Mouse (Mus musculus) spleen, postnatal 4 days (tissue): ENCODE results near the gene Defb23.
A peak's percentile ranks its signal among the peaks of the same experiment; 100 is the strongest.
"Not testable (repeated sequence)": the region's sequence is repeated elsewhere in the genome, so short reads cannot be mapped to it uniquely, and the experiment has no call there.

Source experiments
- DNase-seq, 2 experiments: peaks; one replicate each; pipeline ENCODE4 v3.0.0; 2022; ENCODE audit warnings: low spot score in 2 of 2

Gene Defb23

GRCm38 (mm10) chr2:152436983-152437860, 27.2 kb downstream of the Defb23 start:
- DNase-seq = peak; percentile 78 to 94

GRCm38 (mm10) chr2:152436405-152436901, 28.0 kb downstream of the Defb23 start:
- DNase-seq = no peak

GRCm38 (mm10) chr2:152428481-152428880, 35.9 kb downstream of the Defb23 start:
- not testable (repeated sequence) for DNase-seq

GRCm38 (mm10) chr2:152427493-152427892, 36.9 kb downstream of the Defb23 start:
- DNase-seq = no peak

- DNase-seq = no peak
Observed at GRCm38 (mm10) chr2:152415786-152416185, 48.6 kb downstream of the Defb23 start.

- no peak for DNase-seq
Observed at GRCm38 (mm10) chr2:152415287-152415686, 49.1 kb downstream of the Defb23 start, which contains the start of gene 6820408C15Rik. Gene 6820408C15Rik, plus strand, starts transcription at chr2:152415587.

GRCm38 (mm10) chr2:152414591-152415165, 49.7 kb downstream of the Defb23 start, which contains the start of gene Zcchc3:
Gene Zcchc3, minus strand, starts transcription at chr2:152415027.
- peak; percentile 79 to 90 for DNase-seq

GRCm38 (mm10) chr2:152413765-152414584, 50.4 kb downstream of the Defb23 start:
- DNase-seq = peak; percentile 38 to 75

- peak in 1 of 2 experiments; percentile 32 for DNase-seq
Observed at GRCm38 (mm10) chr2:152413158-152413764, 51.2 kb downstream of the Defb23 start.

- no peak for DNase-seq
Observed at GRCm38 (mm10) chr2:152412526-152413157, 51.8 kb downstream of the Defb23 start.

GRCm38 (mm10) chr2:152411471-152411870, 52.9 kb downstream of the Defb23 start:
- no peak for DNase-seq

- DNase-seq = peak; percentile 43 to 69
Observed at GRCm38 (mm10) chr2:152410971-152411371, 53.4 kb downstream of the Defb23 start.

- no peak for DNase-seq
Observed at GRCm38 (mm10) chr2:152409781-152410180, 54.6 kb downstream of the Defb23 start.
